Mouse (Mus musculus) stomach, embryonic 15.5 days (tissue): ENCODE data around the gene Aimp2. TPM values are rescaled to one million over a fixed set of nuclear protein-coding genes. Genes with fewer than 3 reads are reported as not detected.

Experiments
- ATAC-seq: fragments of 200-750 bp; cut with Nextera tagmentation; 2 replicates; pipeline ENCODE4 v1.8.0; 2017; ENCODE audit warnings: low read depth, moderate number of reproducible peaks, moderate TSS enrichment; ENCODE audit not compliant: insufficient read depth, low FRiP score
- H3K27ac ChIP-seq: fragments of 300-500 bp; sonication (generic); 2 replicates; pipeline ENCODE4 v1.5.1; 2015; ENCODE audit warnings: mild to moderate bottlenecking, inconsistent platforms
- H3K27me3 ChIP-seq: fragments of 300-500 bp; sonication (generic); replicated peaks from 2 replicates; pipeline ENCODE4 v1.6.1; 2015; ENCODE audit warnings: inconsistent platforms
- H3K36me3 ChIP-seq: fragments of 300-500 bp; sonication (generic); 2 replicates; pipeline ENCODE4 v1.6.1; 2015; ENCODE audit warnings: inconsistent platforms
- H3K4me1 ChIP-seq: fragments of 300-500 bp; sonication (generic); 2 replicates; pipeline ENCODE4 v1.6.1; 2015; ENCODE audit warnings: inconsistent platforms
- H3K4me2 ChIP-seq: fragments of 300-500 bp; sonication (generic); 2 replicates; pipeline ENCODE4 v1.6.1; 2015; ENCODE audit warnings: mild to moderate bottlenecking, inconsistent platforms
- H3K4me3 ChIP-seq: fragments of 300-500 bp; sonication (generic); replicated peaks from 2 replicates; pipeline ENCODE4 v1.5.1; 2015; ENCODE audit warnings: inconsistent platforms
- H3K9ac ChIP-seq: fragments of 300-500 bp; sonication (generic); 2 replicates; pipeline ENCODE4 v1.6.1; 2015; ENCODE audit warnings: inconsistent platforms
- H3K9me3 ChIP-seq: fragments of 300-500 bp; sonication (generic); 2 replicates; pipeline ENCODE4 v1.6.1; 2016; ENCODE audit warnings: inconsistent platforms
- WGBS: fragments of 180-500 bp; shearing (Covaris S2); methylation state at CpG from one replicate; pipeline ENCODE4 v1.1.7; 2015; 5-methylcytosine and 5-hydroxymethylcytosine counted together
- polyA plus RNA-seq: library from polyadenylated mRNA; unstranded; fragments of >200 nt; fragmentation: Nextera tagmentation; extraction: Ambion mirVana; gene quantifications from 2 replicates; pipeline ENCODE4 v1.2.1, GENCODE M21; 2015

Aimp2 gene
- polyA plus RNA-seq, 1 experiment from 2014 or later = 88.2 TPM

DNA sequence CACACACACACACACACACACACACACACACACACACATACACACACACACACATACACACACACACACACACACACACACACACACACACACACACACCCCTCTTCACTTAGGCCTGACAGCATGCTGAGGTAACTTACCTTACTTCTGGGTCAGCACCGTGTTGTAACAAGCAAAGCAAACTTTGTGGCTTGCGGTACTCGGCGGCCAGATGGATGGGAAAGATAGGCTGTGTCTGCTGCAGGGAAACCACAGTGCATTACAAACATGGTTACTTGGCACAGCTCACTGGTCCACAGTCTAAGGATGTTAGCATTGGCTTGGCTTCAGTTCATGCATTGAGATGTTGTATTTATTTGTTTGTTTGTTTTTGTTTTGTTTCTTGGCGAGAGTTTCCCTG, 16.3 kb downstream of the Aimp2 start:
- H3K9me3 ChIP-seq = no peaks in the 10 kb centered on the region
- H3K4me3 ChIP-seq = no peak overlapping the region
- H3K36me3 ChIP-seq = peaks cover 23% of the 10 kb centered on the region
- H3K27ac ChIP-seq = no peak overlapping the region
- H3K9ac ChIP-seq = no peak overlapping the region
- no peaks in the 10 kb centered on the region for H3K27me3 ChIP-seq
- ATAC-seq = no peak
- H3K4me2 ChIP-seq = no peak overlapping the region
- no peaks in the 10 kb centered on the region for H3K4me1 ChIP-seq
- WGBS = 63% methylated on average over 5 of the region's 5 CpGs

DNA sequence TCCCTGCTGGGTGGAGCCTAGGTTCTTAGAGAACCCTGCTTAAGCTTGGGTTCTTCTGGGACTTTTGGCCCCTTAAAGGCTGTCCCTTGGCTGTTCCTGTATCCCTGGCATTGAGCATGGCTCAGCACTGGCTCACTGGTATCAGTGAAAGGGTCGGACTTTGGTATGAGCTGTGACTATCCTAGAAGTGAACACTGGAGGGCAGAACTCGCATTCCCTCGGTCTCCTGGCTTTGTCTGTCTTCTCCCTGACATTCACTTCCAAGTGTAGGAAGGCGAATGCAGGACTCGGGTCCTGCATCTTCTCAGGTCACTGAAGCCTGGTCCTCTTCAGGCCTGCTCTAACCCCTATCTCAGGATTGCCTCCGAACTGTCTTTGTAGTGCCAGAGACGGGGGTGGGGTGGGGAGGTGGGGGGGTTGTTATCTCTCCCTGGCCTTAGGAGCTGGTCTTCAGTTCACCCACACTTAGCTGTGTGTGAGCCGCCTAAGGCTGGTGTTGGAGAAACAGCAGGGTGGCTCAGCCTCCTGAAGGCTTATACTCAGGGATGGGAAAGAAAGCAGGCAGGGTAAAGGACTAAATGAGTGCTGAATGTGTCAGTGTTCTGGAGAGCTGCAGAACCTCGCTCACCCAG, 17.3 kb downstream of the Aimp2 start:
- H3K4me2 ChIP-seq = no peak overlapping the region
- no peak overlapping the region for H3K27ac ChIP-seq
- H3K36me3 ChIP-seq = peaks cover 20% of the 10 kb centered on the region
- no peak for ATAC-seq
- H3K9ac ChIP-seq = no peak overlapping the region
- H3K4me1 ChIP-seq = no peaks in the 10 kb centered on the region
- no peaks in the 10 kb centered on the region for H3K9me3 ChIP-seq
- H3K4me3 ChIP-seq = no peak overlapping the region
- no peaks in the 10 kb centered on the region for H3K27me3 ChIP-seq
- 73% methylated on average over 9 of the region's 9 CpGs for WGBS

DNA sequence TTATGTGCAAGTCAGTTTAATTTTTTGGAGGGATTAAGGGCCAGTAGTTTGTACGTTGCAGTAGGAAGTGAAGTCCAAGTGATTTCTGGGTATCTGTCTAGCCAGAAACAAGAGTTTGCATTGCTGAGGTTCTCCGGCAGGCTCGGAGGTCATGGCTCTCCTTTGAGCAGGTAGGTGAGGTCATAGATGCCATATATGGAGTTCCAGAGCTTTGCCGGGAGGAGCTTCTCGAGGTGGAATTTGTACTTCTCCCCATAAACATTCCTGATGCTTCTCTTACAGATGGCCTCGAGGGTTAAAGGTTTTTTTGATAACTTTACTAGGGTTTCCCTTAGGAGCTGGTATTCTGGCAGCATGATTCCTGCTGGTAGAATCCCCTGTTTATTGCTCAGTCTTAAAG, 18.9 kb downstream of the Aimp2 start:
- WGBS = 66% methylated on average over 6 of the region's 6 CpGs
- Histone ChIP-seq H3K36me3 (peaks cover 29% of the 10 kb centered on the region), H3K27ac (no peak overlapping the region), H3K4me2 (no peak overlapping the region), H3K27me3 (no peaks in the 10 kb centered on the region), H3K9me3 (no peaks in the 10 kb centered on the region), H3K4me1 (no peaks in the 10 kb centered on the region), H3K4me3 (no peak overlapping the region), H3K9ac (no peak overlapping the region)
- no peak for ATAC-seq

DNA sequence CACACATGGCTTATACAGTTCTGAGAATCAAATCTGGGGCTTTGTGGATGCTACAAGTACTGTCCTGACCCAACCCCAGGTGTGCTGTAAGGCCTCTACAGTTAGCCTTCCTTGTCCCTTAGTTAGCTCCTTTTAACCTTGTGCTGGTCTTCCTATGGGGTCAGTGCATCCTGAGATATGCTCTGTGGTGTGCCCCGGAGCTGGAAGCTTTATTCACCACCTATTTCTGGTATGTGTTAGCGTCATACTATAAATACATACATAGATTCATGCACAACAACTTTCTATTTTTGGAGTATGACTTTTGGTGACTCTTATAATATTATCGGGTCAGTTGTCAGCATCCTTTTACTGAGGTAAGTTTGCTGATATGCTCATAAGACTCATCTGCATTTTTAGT, 24.4 kb downstream of the Aimp2 start:
- H3K27me3 ChIP-seq = no peaks in the 10 kb centered on the region
- no peaks in the 10 kb centered on the region for H3K9me3 ChIP-seq
- 94% methylated on average over 3 of the region's 3 CpGs for WGBS
- H3K36me3 ChIP-seq = peaks cover 54% of the 10 kb centered on the region
- H3K4me2 ChIP-seq = no peak overlapping the region
- H3K4me3 ChIP-seq = no peak overlapping the region
- no peak overlapping the region for H3K9ac ChIP-seq
- no peak overlapping the region for H3K27ac ChIP-seq
- no peaks in the 10 kb centered on the region for H3K4me1 ChIP-seq
- no peak for ATAC-seq

DNA sequence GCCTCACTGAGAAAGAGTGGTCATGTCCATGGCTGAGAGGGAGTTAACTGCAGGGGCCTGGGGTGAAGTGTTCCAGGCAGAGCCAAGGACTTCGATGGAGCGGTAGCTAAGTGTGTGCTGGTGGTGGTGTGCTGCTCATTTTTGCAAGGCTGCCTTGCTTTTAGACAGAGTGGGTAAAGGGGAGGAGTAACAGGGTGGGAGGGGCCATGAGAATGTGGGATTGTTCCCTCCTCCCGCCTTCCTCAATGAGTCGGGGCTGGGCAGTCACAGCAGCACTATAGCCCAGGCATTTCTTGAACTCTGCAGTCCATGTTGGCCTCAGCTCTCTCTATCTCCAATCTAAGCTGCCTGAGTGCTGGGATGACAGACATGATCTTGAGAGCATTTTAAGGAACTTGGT, 35.1 kb downstream of the Aimp2 start:
- no peak overlapping the region for H3K4me2 ChIP-seq
- peak; percentile 50; the same call in 1 of the 2 replicates for ATAC-seq
- peaks cover 15% of the 10 kb centered on the region for H3K36me3 ChIP-seq
- H3K4me1 ChIP-seq = no peaks in the 10 kb centered on the region
- no peak overlapping the region for H3K27ac ChIP-seq
- H3K27me3 ChIP-seq = no peaks in the 10 kb centered on the region
- WGBS = 61% methylated on average over 4 of the region's 4 CpGs
- H3K9ac ChIP-seq = no peak overlapping the region
- no peak overlapping the region for H3K4me3 ChIP-seq
- no peaks in the 10 kb centered on the region for H3K9me3 ChIP-seq

DNA sequence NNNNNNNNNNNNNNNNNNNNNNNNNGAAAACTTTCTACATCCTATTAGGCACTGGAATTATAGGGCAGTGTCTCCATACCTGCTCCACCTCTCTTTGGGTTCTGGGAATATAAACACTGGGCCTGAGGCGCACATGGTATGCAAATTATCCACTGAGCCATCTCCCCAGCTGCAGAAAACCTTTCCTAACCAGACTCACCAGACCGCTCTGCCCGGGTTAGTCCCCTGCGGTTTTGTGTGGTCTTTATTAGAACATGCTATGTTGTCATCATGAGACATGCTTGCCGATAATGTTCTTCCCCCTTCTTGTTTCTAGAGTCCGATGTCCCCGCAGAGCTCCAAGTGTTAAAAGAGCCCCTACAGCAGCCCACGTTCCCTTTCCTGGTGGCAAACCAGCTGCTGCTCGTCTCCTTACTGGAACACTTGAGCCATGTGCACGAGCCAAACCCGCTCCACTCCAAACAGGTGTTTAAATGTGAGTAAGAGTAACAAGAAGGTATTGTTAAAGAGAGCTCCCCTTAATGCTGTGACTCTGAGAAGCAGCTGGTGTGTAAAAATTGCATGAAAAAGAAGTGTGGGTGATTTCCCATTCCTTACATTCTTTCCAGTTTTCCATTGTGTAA, 38.0 kb downstream of the Aimp2 start:
- no peak overlapping the region for H3K4me2 ChIP-seq
- H3K4me3 ChIP-seq = no peak overlapping the region
- no peak for ATAC-seq
- H3K27me3 ChIP-seq = no peaks in the 10 kb centered on the region
- 82% methylated on average over 11 of the region's 11 CpGs for WGBS
- peaks cover 11% of the 10 kb centered on the region for H3K36me3 ChIP-seq
- no peaks in the 10 kb centered on the region for H3K9me3 ChIP-seq
- no peak overlapping the region for H3K9ac ChIP-seq
- no peaks in the 10 kb centered on the region for H3K4me1 ChIP-seq
- no peak overlapping the region for H3K27ac ChIP-seq

Other genes with a start within 250 kb of the Aimp2 start
- 17.2 and 18.4 TPM in 2 replicates for gene Usp42, start 177.6 kb downstream of the Aimp2 start, polyA plus RNA-seq
- gene Eif2ak1, start 92.1 kb downstream of the Aimp2 start, polyA plus RNA-seq = 34.3 and 36.1 TPM in 2 replicates
- 0.17 and 0.22 TPM in 2 replicates for gene Ankrd61, start 12.2 kb downstream of the Aimp2 start, polyA plus RNA-seq
- gene Pms2, start 117 bp upstream of the Aimp2 start, polyA plus RNA-seq = 22.7 and 24.9 TPM in 2 replicates
- gene Gm42421, start 18.3 kb upstream of the Aimp2 start, polyA plus RNA-seq = 0.42 and 0.77 TPM in 2 replicates
- gene Rsph10b, start 23.2 kb upstream of the Aimp2 start, polyA plus RNA-seq = 0.43 and 0.48 TPM in 2 replicates
- 68.4 and 76.6 TPM in 2 replicates for gene Ccz1, start 105.0 kb upstream of the Aimp2 start, polyA plus RNA-seq
- not detected in 2 replicates for gene Ocm, start 116.8 kb upstream of the Aimp2 start, polyA plus RNA-seq
- 6.3 and 7.9 TPM in 2 replicates for gene Lmtk2, start 190.6 kb upstream of the Aimp2 start, polyA plus RNA-seq